Mouse (Mus musculus): ENCODE data around the gene Nat9. TPM values are rescaled to one million over a fixed set of nuclear protein-coding genes. Genes with fewer than 3 reads are reported as not detected.

Gene Nat9
- polyA plus RNA-seq, 1 experiment from 2014 or later, result 23.8 TPM

DNA sequence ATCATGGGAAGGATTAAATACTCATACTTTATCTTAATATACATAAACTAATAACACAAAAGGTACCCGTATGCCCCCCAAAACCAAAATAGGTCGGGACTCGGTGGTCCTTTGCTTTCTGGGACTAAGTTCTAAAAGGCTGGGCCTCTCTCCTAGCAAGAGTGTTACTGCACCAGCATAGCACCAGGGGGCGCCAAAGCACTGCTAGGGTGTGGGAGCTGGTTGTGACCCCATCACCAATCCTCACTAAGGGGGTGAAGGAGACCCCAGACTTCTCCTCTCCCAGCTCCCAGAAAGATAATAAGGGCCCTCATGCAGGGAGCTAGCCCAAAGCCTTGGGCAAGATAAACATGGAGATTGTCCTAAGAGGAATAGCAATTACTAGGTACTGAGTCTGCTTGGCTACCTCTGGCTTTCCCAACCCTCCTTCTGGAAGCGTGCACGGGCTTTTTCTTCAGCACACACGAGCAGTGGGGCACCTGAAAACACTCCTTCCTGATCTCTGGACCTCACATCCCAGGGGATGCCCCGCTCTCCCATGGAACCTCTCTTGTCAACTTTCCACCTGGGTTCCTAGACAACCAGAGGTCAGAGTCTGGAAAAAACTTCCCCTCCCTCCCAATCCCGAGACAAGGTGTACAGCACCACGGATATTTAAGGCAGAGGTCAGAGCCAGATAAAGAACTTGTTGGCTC, 26.6 kb downstream of the Nat9 start:
- H3K27me3 ChIP-seq, result peaks cover 31% of the 10 kb centered on the region; the same call in 1 of the 2 replicates
- no peak for ATAC-seq (ENCODE audit: borderline replicate concordance, extremely low read depth, low FRiP score, low TSS enrichment)
- H3K4me1 ChIP-seq, result peaks cover 54% of the 10 kb centered on the region
- no peaks in the 10 kb centered on the region for H3K36me3 ChIP-seq
- H3K4me3 ChIP-seq, result no peak overlapping the region
- H3K4me2 ChIP-seq, result no peak overlapping the region
- H3K9me3 ChIP-seq, result no peaks in the 10 kb centered on the region
- no peak overlapping the region for H3K9ac ChIP-seq
- WGBS, result 27% methylated on average over 10 of the region's 10 CpGs
- H3K27ac ChIP-seq, result no peak overlapping the region

DNA sequence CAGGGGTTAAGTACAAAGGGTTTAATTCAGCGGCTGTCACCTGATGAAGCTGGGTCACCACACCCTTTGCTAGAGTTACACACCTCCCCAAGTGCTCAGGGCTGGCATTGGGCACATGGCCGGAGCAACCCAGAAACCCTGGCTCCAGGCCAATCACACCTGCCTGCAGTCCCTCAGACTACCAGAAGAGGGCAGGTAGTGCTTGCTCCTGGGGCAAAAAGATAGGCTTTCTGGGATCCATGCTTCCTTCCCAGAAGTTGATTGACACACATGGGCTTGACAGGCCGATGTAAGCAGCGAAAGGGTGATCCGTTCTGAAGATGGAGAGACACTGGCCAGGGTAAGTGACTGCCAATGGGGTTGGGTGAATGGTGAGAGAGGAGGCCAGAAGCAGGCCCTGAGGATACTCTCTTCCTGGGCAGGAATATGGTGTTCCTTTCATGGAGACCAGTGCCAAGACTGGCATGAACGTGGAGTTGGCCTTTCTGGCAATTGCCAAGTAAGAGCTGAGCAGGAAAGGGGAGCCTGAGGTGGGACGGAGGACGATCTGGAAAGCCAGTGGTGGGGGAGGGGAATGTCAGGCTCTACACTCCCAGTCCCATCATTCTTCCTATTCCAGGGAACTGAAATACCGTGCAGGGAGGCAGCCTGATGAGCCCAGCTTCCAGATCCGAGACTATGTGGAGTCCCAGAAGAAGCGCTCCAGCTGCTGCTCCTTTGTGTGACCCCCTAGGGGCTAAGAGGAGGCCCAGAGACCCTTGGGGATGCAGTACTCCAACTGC, 27.5 kb downstream of the Nat9 start:
- no peak overlapping the region for H3K4me3 ChIP-seq
- no peak overlapping the region for H3K4me2 ChIP-seq
- no peaks in the 10 kb centered on the region for H3K36me3 ChIP-seq
- peaks cover 51% of the 10 kb centered on the region for H3K4me1 ChIP-seq
- H3K27me3 ChIP-seq, result peaks cover 30% of the 10 kb centered on the region; the same call in 1 of the 2 replicates
- no peak for ATAC-seq (ENCODE audit: borderline replicate concordance, extremely low read depth, low FRiP score, low TSS enrichment)
- no peaks in the 10 kb centered on the region for H3K9me3 ChIP-seq
- whole genome bisulfite sequencing, result 53% methylated on average over 11 of the region's 11 CpGs
- no peak overlapping the region for H3K27ac ChIP-seq
- H3K9ac ChIP-seq, result no peak overlapping the region

DNA sequence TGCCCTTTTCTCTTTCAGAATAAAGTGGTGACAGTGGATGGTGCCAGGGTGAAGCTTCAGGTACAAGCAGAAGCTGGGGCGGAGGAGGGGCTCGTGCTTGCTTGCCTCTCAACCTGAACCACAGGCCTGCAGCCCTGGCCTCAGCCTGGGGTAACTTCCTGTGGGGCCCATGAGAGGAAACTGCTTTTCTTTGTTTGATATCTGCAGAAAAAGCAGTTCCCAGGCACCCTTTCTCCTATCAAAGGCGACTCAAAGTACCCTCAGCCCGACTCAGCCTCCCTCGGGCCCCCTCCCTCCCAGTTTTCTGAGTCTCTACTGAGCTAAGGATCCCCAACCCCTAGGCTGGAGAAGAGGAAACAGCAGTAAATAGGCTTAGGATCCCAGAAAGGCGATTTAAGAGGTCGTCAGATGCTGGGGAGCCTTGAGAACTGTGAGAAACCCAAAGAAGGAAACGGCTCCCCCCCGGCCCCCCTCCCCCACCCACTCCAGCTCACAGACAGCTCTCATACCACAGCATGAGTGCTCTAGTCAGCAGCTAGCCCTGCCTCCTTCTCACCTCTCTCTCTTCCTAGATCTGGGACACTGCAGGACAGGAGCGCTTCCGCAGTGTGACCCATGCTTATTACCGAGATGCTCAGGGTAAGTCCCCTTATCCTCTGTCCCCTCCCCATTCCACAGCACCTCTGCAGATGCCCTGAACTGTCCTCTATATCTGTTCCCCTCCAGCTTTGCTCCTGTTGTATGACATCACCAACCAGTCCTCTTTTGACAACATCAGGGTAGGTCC, 29.5 kb downstream of the Nat9 start:
- WGBS, result 17% methylated on average over 12 of the region's 12 CpGs
- Histone ChIP-seq H3K9me3 (no peaks in the 10 kb centered on the region), H3K27me3 (peaks cover 33% of the 10 kb centered on the region), H3K4me1 (peaks cover 39% of the 10 kb centered on the region), H3K9ac (no peak overlapping the region), H3K4me2 (peak overlapping the region; percentile 20; the same call in 1 of the 2 replicates), H3K36me3 (no peaks in the 10 kb centered on the region), H3K27ac (peak overlapping the region; percentile 56), H3K4me3 (no peak overlapping the region)
- ATAC-seq (ENCODE audit: borderline replicate concordance, extremely low read depth, low FRiP score, low TSS enrichment), result no peak

DNA sequence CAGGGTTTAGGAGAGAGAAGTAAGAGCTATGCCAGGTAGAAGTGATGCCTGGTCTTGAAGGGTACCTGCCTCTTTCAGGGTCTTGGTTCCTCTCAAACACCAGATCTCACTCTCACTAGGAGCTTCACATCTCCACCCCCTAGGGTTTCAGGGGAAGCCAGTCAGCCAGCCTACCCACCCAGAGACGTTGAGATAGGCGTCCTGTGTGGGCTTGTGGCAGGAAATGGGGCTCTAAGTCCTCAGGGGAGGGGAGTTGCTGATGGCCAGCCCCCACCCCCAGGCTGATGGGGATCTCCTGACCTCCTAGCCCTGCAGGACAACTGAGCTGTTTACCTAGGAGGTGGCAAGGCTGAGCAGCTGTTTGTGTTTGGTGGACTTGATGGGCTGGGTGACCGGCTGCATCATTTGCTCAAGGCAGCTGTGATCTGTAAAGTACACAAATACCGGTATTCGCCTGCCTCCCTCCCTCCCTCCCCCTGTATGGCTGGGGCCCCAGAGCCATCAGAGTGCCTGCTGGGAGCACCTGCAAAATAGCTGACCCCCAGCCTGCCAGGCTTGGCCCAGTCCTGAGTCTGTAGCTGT, 32.5 kb downstream of the Nat9 start:
- H3K4me3 ChIP-seq, result no peak overlapping the region
- H3K9me3 ChIP-seq, result no peaks in the 10 kb centered on the region
- no peak for ATAC-seq (ENCODE audit: borderline replicate concordance, extremely low read depth, low FRiP score, low TSS enrichment)
- no peaks in the 10 kb centered on the region for H3K36me3 ChIP-seq
- peaks cover 35% of the 10 kb centered on the region for H3K27me3 ChIP-seq
- H3K9ac ChIP-seq, result no peak overlapping the region
- H3K4me2 ChIP-seq, result no peak overlapping the region
- 5% methylated on average over 5 of the region's 5 CpGs for WGBS
- no peak overlapping the region for H3K27ac ChIP-seq
- H3K4me1 ChIP-seq, result peaks cover 20% of the 10 kb centered on the region

DNA sequence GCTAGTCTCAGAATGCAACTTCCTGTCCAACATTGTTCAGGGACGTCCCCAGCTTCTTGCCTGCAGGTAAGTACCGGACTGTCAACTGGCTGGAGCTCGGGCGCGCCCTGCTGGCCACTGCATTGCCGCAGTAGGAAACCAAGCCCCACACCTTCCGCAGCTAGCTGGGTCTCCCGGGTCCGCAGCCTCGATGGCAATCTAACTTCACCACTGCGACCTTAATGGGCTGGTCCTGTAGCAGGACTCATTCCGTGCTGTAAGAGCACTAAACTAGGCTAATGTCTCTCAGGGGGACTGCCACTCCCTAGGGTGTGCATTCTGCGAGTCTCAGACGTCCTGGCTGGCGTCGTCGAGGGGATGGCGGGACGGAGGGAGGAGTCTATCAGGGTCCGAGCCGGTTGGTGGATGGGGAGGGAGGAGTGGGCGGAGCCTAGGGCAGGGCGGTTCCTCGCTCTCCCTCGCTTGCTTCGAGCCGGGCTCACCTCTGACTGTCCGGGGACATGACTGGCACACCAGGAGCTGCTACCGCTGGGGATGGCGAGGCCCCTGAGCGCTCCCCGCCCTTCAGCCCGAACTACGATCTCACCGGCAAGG, 33.9 kb downstream of the Nat9 start:
- 0 out of 2 replicates have a peak overlapping the region, but pooled peaks have one; percentile 6 for H3K9ac ChIP-seq
- peaks cover 18% of the 10 kb centered on the region for H3K4me1 ChIP-seq
- no peaks in the 10 kb centered on the region for H3K36me3 ChIP-seq
- H3K27me3 ChIP-seq, result peaks cover 35% of the 10 kb centered on the region
- no peaks in the 10 kb centered on the region for H3K9me3 ChIP-seq
- peak overlapping the region; percentile 34 for H3K4me3 ChIP-seq
- no peak overlapping the region for H3K27ac ChIP-seq
- H3K4me2 ChIP-seq, result peak overlapping the region; percentile 54
- under 1% methylated on average over 35 of the region's 35 CpGs for WGBS
- ATAC-seq (ENCODE audit: borderline replicate concordance, extremely low read depth, low FRiP score, low TSS enrichment), result peak; percentile 51; the same call in 1 of the 2 replicates

DNA sequence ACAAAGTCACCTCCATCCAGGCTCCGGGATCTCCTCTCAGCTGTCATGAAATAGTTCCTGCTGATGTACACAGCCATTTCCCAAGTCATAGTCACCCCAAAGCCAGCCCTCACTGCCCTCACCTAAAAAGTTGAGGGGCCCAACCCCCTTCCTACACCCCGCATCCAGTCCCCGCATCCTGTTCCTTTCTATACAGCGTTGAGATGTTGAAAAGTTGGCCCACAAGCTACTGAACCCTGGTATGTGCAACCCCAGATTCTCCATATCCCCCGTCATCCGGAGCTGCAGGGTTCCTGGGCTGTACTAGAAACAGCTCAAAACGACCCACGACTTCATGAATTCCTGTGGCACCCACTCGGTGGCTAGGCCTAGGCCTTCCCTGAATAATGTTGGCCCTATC, 34.6 kb downstream of the Nat9 start:
- Histone ChIP-seq H3K4me1 (peaks cover 11% of the 10 kb centered on the region), H3K36me3 (no peaks in the 10 kb centered on the region), H3K27me3 (peaks cover 35% of the 10 kb centered on the region), H3K27ac (no peak overlapping the region), H3K4me2 (peak overlapping the region; percentile 54; the same call in 1 of the 2 replicates), H3K4me3 (no peak overlapping the region), H3K9ac (no peak overlapping the region), H3K9me3 (no peaks in the 10 kb centered on the region)
- WGBS, result 72% methylated on average over 9 of the region's 9 CpGs
- no peak for ATAC-seq (ENCODE audit: borderline replicate concordance, extremely low read depth, low FRiP score, low TSS enrichment)

DNA sequence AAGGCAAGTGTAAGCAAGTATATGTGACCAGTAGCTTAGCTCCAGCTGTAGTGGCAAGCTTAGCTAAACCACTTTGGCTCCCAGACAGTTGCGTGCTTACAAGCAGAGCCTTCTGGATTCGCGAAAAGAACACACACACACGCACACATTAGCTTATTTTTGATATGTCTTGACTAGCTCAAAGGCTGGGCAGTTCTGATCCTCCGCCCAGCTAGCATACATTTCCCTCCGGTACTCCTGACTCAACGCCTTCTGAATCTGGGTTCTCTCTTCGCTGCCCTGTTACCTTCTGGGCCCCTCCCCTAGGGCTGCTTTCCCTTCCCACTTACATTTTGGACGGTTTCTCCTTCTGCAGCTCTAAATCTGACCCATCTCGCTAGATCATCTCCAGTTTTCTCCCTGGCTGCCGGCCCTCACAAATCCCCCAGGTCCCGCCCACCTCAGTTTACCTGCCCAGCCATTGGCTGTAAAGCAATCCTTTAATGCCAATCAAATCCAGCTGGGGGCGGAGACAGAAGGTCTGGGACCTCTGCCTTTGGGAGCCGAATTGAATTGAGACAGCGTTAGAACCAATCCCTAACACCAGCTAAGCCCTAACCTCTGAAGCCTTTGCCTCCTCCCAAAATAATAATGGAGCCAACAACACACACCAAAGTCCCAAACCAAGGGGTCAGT, 35.8 kb downstream of the Nat9 start:
- peak; percentile 73; the same call in 1 of the 2 replicates for ATAC-seq (ENCODE audit: borderline replicate concordance, extremely low read depth, low FRiP score, low TSS enrichment)
- WGBS, result 6% methylated on average over 15 of the region's 15 CpGs
- Histone ChIP-seq H3K27me3 (peaks cover 35% of the 10 kb centered on the region), H3K27ac (no peak overlapping the region), H3K4me1 (peaks cover 9% of the 10 kb centered on the region), H3K4me2 (peak overlapping the region; percentile 56), H3K9ac (no peak overlapping the region), H3K4me3 (peak overlapping the region; percentile 31), H3K9me3 (no peaks in the 10 kb centered on the region), H3K36me3 (no peaks in the 10 kb centered on the region)

DNA sequence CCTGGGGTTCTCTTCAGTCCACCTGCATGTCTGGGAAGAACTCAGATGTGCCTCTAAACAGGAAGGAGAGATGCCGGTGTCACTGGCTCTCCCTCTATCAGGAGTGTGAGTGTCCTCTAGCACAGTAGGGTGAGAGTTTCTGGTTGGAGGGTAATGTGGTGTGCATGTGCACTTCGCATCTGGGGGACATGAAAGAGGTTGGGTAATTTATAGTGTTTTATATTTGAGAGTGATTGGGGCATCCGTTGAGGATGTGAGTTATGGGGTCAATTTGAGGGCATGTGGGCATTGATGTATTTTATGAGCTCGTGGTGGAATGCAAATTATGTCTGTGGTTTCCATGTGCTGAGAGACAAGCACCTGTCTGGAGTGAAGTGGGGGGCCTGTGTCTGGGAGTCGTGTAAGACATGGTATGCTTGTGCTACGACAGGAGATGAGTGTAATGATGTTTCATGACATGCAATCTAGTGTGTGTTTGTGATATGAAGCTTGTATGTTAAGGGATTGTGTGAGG, 36.9 kb downstream of the Nat9 start:
- peaks cover 30% of the 10 kb centered on the region for H3K27me3 ChIP-seq
- H3K27ac ChIP-seq, result no peak overlapping the region
- H3K36me3 ChIP-seq, result no peaks in the 10 kb centered on the region
- WGBS, result 39% methylated on average over 6 of the region's 6 CpGs
- no peak overlapping the region for H3K4me2 ChIP-seq
- no peaks in the 10 kb centered on the region for H3K9me3 ChIP-seq
- no peak overlapping the region for H3K9ac ChIP-seq
- H3K4me1 ChIP-seq, result peaks cover 9% of the 10 kb centered on the region
- H3K4me3 ChIP-seq, result no peak overlapping the region
- ATAC-seq (ENCODE audit: borderline replicate concordance, extremely low read depth, low FRiP score, low TSS enrichment), result no peak

DNA sequence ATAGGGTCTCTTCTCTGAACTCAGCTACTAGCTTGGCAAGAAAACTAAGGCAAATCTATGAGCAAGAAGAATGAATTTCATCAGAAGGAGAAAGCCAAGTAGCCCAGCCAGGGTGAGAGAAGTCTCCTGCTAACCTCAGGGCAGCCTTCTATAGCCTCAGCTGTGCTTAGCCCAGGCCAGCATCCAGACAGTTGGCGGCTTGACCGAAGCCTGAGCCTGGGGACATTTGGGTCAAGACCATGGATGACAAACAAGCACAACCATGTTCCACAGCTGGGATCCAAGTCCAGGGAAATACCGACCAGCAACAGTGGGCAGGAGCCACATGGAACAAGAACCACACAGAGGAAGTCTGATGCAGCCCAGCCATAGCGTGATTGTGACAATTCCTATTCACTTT, 39.8 kb downstream of the Nat9 start:
- Histone ChIP-seq H3K27ac (no peak overlapping the region), H3K27me3 (peaks cover 8% of the 10 kb centered on the region; the same call in 1 of the 2 replicates), H3K36me3 (no peaks in the 10 kb centered on the region), H3K4me1 (no peaks in the 10 kb centered on the region), H3K4me2 (no peak overlapping the region), H3K4me3 (no peak overlapping the region), H3K9ac (no peak overlapping the region), H3K9me3 (no peaks in the 10 kb centered on the region)
- 78% methylated on average over 4 of the region's 4 CpGs for WGBS
- no peak for ATAC-seq (ENCODE audit: borderline replicate concordance, extremely low read depth, low FRiP score, low TSS enrichment)

DNA sequence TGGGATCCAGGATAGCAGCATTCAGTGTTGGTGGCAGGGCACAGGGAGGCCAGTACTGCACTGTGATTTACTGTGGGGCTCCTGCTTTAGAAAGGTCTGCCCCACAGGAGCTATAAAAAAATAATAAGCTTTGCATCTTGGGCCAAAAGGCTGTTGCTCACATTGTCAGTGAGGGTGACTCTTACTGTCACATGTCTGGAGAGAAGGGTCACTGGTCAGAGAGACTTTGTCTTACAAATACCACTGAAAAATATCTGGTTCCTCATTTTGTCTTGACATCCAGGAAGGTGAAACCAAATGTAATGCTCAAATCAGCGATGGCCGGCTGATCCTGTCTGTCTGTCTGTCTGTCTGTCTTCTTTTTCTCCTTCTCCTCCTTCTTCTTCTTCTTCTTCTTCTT, 45.7 kb downstream of the Nat9 start:
- Histone ChIP-seq H3K4me2 (no peak overlapping the region), H3K27ac (no peak overlapping the region), H3K9ac (no peak overlapping the region), H3K9me3 (no peaks in the 10 kb centered on the region), H3K4me1 (no peaks in the 10 kb centered on the region), H3K36me3 (no peaks in the 10 kb centered on the region), H3K27me3 (peaks cover 4% of the 10 kb centered on the region; the same call in 1 of the 2 replicates), H3K4me3 (no peak overlapping the region)
- no peak for ATAC-seq (ENCODE audit: borderline replicate concordance, extremely low read depth, low FRiP score, low TSS enrichment)
- 74% methylated on average over 2 of the region's 2 CpGs for WGBS

Measured in lung, embryonic 15.5 days (tissue).